Mouse (Mus musculus) heart, postnatal 0 days (tissue): ENCODE data around the gene Ncstn. TPM values are rescaled to one million over a fixed set of nuclear protein-coding genes. Genes with fewer than 3 reads are reported as not detected.

Experiments
- ATAC-seq: fragments of 200-750 bp; cut with Nextera tagmentation; 2 replicates; pipeline ENCODE4 v1.8.0; 2017; ENCODE audit warnings: low read depth, moderate number of reproducible peaks, moderate library complexity; ENCODE audit not compliant: insufficient read depth
- DNase-seq: peaks from one replicate; pipeline ENCODE4 v3.0.0-alpha.2; 2016; ENCODE audit warnings: low spot score
- H3K27ac ChIP-seq: fragments of 300-500 bp; sonication (generic); 2 replicates; pipeline ENCODE4 v1.5.1; 2014; ENCODE audit warnings: low read depth, mild to moderate bottlenecking
- H3K27me3 ChIP-seq: fragments of 300-500 bp; sonication (generic); 2 replicates; pipeline ENCODE4 v1.6.1; 2014; ENCODE audit warnings: low read length, mixed read lengths; ENCODE audit not compliant: control insufficient read depth, insufficient read depth
- H3K36me3 ChIP-seq: fragments of 300-500 bp; sonication (generic); replicated peaks from 2 replicates; pipeline ENCODE4 v1.6.1; 2014; ENCODE audit warnings: low read length, mixed read lengths; ENCODE audit not compliant: control insufficient read depth, insufficient read depth
- H3K4me1 ChIP-seq: fragments of 300-500 bp; sonication (generic); 2 replicates; pipeline ENCODE4 v1.6.1; 2014; ENCODE audit warnings: antibody characterized with exemption; ENCODE audit not compliant: control insufficient read depth, insufficient read depth
- H3K4me2 ChIP-seq: fragments of 300-500 bp; sonication (generic); 2 replicates; pipeline ENCODE4 v1.6.1; 2014; ENCODE audit warnings: low read depth, mild to moderate bottlenecking, low read length, moderate library complexity
- H3K4me3 ChIP-seq: fragments of 300-500 bp; sonication (generic); 2 replicates; pipeline ENCODE4 v1.5.1; 2014; ENCODE audit warnings: low read depth, low read length
- H3K9ac ChIP-seq: fragments of 300-500 bp; sonication (generic); replicated peaks from 2 replicates; pipeline ENCODE4 v1.6.1; 2014; ENCODE audit warnings: low read depth, low read length, mixed read lengths
- H3K9me3 ChIP-seq: fragments of 300-500 bp; sonication (generic); replicated peaks from 2 replicates; pipeline ENCODE4 v1.6.1; 2016; ENCODE audit warnings: low read length; ENCODE audit not compliant: control insufficient read depth
- CTCF ChIP-seq: IDR thresholded peaks from 2 replicates; pipeline ENCODE4 v1.5.1; 2016; ENCODE audit warnings: antibody characterized with exemption, control low read depth, low read depth
- EP300 ChIP-seq: IDR thresholded peaks from 2 replicates; pipeline ENCODE4 v1.6.1; 2016; ENCODE audit warnings: antibody characterized with exemption, low read depth
- WGBS: fragments of 180-500 bp; shearing (Covaris S2); extraction: QIAGEN DNeasy Blood & Tissue Kit; methylation state at CpG from one replicate; pipeline ENCODE4 v1.1.7; 2014; 5-methylcytosine and 5-hydroxymethylcytosine counted together
- polyA plus RNA-seq: library from polyadenylated mRNA; unstranded; fragments of >200 nt; fragmentation: Nextera tagmentation; extraction: Ambion mirVana; gene quantifications from 2 replicates; pipeline ENCODE4 v1.2.1, GENCODE M21; 2015
- total RNA-seq: library from RNA; depleted of rRNA; stranded (reverse); fragments of >200 nt; gene quantifications from 2 replicates; pipeline ENCODE4 v1.2.3, GENCODE M21; 2014; ENCODE audit warnings: low replicate concordance

Gene Ncstn
- total and polyA plus RNA-seq, 2 experiments from 2014 or later: 53.4 to 68.1 TPM

DNA sequence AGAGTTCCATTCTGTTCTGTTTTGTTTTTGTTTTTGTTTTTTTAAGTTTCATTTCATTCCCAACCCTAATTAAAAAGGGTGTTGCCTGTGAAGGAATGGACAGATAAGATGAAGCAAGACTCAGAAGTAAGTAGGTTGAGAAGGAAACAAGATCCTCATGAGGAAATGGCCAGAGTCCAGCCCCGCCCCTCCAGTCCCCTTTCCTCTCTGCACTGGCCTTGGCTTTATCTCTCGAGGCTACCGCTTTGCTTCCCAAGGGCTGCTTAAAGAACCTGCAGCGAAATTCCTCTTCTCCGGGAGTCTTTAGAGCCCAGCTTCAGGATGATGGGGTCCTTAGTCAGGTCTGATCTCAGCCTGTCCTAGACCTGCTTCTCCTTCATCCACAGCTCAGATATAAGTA lies 4.6 kb downstream of the Ncstn start:
- WGBS: 33% methylated on average over 5 of the region's 5 CpGs
- Histone ChIP-seq H3K36me3 (peaks cover 61% of the 10 kb centered on the region), H3K27ac (no peak overlapping the region), H3K9me3 (no peaks in the 10 kb centered on the region), H3K9ac (no peak overlapping the region), H3K4me1 (peaks cover 6% of the 10 kb centered on the region), H3K4me2 (no peak overlapping the region), H3K4me3 (no peak overlapping the region), H3K27me3 (no peaks in the 10 kb centered on the region)
- DNase-seq: no peak
- ATAC-seq: no peak
- TF ChIP-seq CTCF (no peak), EP300 (no peak)

DNA sequence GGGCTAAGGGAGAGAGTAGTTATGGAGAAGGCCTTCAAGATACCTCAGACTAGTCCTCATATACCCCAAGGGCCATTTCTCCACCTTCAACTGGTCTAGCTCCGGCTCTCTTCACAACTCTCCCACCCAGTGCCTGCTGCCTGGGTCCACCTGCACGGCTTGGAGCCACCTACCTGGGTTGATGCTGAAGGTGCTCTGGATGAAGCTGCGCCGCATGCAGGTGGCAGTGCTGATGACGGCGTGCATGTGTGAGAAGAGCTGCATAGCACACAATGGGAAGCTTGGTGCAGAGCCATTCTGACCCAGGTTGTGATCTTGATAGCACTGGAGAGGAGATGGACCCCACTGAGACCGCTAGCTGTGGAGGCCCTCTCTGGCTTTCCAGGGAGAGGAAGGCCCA lies 10.0 kb downstream of the Ncstn start:
- Histone ChIP-seq H3K4me3 (no peak overlapping the region), H3K4me1 (no peaks in the 10 kb centered on the region; the same call in 1 of the 2 replicates), H3K9ac (no peak overlapping the region), H3K36me3 (peaks cover 94% of the 10 kb centered on the region), H3K4me2 (no peak overlapping the region), H3K27ac (no peak overlapping the region), H3K9me3 (no peaks in the 10 kb centered on the region), H3K27me3 (no peaks in the 10 kb centered on the region)
- no peak for ATAC-seq
- TF ChIP-seq CTCF: no peak
- no peak for TF ChIP-seq EP300
- DNase-seq: no peak
- 91% methylated on average over 7 of the region's 7 CpGs for WGBS

DNA sequence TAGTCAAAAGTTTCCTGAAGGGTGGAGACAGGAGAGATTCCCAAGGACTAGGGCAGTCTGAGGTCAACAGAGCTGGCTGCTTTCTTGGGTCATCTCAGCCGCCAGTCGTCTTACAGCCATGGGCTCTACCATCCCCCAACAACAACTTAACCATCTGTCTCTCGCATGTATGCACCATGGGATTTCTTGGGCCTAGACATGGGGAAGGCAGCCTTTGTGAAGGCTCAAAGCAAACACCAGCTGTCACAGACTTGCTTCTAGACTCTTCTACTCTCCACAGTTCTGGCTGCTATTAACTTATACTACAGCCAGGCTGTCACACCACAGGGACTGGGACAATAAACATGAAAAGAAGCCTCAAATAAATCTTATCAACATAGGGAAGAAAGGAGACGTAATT lies 11.0 kb downstream of the Ncstn start:
- Histone ChIP-seq H3K9me3 (no peaks in the 10 kb centered on the region), H3K4me3 (no peak overlapping the region), H3K4me2 (no peak overlapping the region), H3K27ac (no peak overlapping the region), H3K9ac (no peak overlapping the region), H3K4me1 (no peaks in the 10 kb centered on the region; the same call in 1 of the 2 replicates), H3K27me3 (no peaks in the 10 kb centered on the region), H3K36me3 (peaks cover 99% of the 10 kb centered on the region)
- WGBS: 75% methylated on average over 4 of the region's 4 CpGs
- ATAC-seq: no peak
- TF ChIP-seq EP300 (no peak), CTCF (no peak)
- no peak for DNase-seq

DNA sequence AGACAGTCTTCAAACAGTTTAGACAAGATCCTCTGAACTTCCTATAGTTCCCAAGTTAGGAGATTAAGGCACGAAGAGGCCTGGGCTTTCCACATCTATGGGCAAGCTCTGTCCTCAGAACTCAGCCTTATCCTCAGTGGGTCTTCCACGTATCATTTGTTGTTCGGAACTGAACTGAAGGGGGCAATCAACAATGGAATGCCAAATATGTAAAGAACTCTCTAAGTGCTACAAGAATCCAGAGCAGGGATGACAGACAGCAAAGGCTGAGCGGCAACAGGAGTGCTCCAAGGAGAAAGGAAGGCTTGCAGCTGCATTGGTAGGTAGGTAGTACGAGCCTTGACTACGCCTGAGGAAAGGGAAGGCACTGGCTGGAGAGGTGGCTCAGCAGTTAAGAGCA lies 12.4 kb downstream of the Ncstn start:
- Histone ChIP-seq H3K4me1 (no peaks in the 10 kb centered on the region; the same call in 1 of the 2 replicates), H3K36me3 (peaks cover 100% of the 10 kb centered on the region), H3K27me3 (no peaks in the 10 kb centered on the region), H3K27ac (no peak overlapping the region), H3K9me3 (no peaks in the 10 kb centered on the region), H3K9ac (no peak overlapping the region), H3K4me3 (no peak overlapping the region), H3K4me2 (no peak overlapping the region)
- TF ChIP-seq CTCF (no peak), EP300 (no peak)
- 37% methylated on average over 6 of the region's 6 CpGs for WGBS
- ATAC-seq (no peak), DNase-seq (no peak)

DNA sequence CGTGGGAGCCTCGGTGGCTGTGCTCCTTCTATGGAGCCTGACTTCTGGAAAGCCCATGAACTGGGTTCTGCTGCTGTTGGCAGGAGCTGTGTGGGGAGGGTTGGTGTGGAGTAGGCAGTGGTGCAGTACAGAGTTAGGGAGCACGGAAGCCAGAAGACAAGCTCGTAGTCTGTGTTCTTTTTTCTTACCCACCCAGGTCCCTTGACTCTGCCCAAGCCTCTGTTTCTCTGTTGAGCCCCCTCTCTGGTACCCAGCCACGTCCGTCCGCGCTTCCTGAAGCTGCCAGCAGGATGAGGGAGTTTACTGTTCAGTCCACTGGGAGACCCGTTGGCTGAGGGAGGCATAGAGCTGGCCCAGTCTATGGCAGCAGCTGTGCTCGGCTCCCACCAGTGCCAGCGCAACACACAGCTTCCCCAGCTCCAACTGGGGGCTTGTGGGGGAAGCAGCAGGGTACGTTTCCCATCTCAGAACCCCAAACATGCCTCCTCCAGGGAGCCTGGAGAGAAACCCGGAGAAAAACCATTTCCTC lies 17.9 kb downstream of the Ncstn start:
- WGBS: 74% methylated on average over 13 of the region's 13 CpGs

More for the DNA sequence above, 17.9 kb downstream of the Ncstn start:
- Histone ChIP-seq H3K4me3 (no peak overlapping the region), H3K4me1 (no peaks in the 10 kb centered on the region), H3K27ac (no peak overlapping the region), H3K4me2 (no peak overlapping the region), H3K9me3 (no peaks in the 10 kb centered on the region), H3K27me3 (no peaks in the 10 kb centered on the region), H3K9ac (no peak overlapping the region), H3K36me3 (peaks cover 55% of the 10 kb centered on the region)
- TF ChIP-seq CTCF (no peak), EP300 (no peak)
- ATAC-seq: no peak; the same call in 1 of the 2 replicates
- DNase-seq: no peak
